Mouse (Mus musculus) kidney, postnatal 36 days (tissue): ENCODE results near the gene Pced1b.
A peak's percentile ranks its signal among the peaks of the same experiment; 100 is the strongest.
"Not testable (repeated sequence)": the region's sequence is repeated elsewhere in the genome, so short reads cannot be mapped to it uniquely, and the experiment has no call there.

ENCODE experiments used
- DNase-seq, 2 experiments: peaks; one replicate each; pipeline ENCODE4 v3.0.0; 2021 to 2022; ENCODE audit warnings: mixed read lengths in 2 of 2

Gene Pced1b

DNA sequence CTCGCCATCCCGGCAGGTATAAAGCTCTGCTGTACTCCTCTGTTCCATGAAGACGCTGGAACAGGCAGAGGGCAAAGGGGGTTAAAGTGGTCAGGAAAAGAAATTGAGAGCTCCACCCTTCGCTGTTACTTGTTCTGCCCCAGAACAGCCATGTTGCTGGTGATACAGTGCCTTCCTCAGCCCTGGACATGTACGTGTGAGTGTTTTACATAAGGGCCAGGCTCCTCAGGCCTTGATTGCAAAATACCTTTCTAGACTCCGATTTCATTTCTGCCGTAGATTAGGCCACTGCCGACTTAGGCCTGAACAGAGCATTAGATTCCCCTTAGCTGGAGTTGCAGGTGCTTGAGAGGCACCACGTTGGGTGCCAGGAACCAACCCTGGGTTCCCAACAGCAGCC is 97.0 kb downstream of the Pced1b start:
- no peak for DNase-seq

DNA sequence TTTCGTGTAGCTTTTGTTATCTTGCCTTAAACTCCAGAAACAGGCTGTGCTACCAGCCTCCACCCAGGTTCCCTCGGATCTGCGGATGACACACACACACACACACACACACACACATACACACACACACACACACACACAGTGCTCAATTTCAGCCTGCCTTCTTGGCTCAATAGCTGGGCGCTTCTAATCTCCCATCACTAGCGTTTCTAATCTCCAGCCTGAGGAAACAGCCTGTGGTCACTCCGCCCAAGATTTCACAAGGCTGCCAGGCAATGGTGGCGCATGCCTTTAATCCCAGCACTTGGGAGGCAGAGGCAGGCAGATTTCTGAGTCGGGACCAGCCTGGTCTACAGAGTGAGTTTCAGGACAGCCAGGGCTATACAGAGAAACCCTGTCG is 98.2 kb downstream of the Pced1b start:
- DNase-seq = no peak

DNA sequence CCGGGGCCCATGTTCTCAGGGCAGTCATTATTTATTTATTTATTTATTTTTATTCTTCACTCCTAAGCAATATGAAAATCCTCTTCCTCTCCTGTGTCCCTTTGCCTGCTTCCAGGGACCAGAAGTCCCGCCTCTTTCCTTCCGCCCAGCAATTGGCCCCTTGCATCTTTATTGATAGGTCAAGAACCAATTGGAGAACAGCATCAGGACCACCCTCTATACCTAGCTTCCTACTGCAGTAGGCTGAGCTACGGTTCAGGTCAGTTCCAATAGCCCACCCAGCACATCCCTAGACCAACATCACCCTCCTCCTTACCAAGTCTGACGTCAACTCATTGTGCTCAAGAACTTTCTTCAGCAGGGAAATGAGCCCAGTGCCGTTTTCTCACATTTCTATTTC is 99.0 kb downstream of the Pced1b start:
- DNase-seq = no peak

DNA sequence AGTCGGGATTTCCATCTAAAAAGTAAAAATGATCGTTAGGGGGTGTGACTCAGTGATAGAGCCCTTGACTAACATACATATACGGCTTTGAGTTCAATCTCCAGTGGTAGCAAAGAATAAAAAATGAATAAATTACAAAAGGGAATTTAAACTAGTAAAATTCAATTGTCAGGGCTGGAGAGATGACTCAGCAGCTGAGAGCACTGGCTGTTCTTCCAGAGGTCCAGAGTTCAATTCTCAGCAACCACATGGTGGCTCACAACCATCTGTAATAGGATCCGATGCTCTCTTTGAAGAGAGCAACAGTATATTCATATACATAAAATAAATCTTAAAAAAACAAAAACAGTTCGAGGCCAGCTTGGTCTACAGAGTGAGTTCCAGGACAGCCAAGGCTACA is 99.5 kb downstream of the Pced1b start:
- DNase-seq = peak in 1 of 2 experiments; percentile 31

DNA sequence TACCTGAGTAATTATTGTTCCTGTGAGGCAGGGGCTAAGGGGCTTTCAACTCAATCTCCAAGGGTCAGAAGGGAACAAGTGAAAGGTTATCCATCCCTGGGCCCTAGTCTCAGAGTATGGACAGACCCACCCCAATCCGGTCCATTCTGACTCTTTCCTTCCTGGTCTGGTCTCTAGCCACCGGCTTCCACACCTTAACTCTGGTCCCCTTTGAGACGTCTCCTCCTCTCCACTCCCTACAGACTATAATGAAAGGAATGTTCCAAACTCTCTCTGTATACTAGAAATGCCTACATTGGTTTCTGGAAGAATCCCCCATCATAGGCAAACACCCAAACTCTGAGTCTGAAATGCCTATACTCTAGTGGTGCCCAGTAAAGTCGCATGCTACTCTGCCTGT is 100.0 kb downstream of the Pced1b start:
- DNase-seq = no peak

DNA sequence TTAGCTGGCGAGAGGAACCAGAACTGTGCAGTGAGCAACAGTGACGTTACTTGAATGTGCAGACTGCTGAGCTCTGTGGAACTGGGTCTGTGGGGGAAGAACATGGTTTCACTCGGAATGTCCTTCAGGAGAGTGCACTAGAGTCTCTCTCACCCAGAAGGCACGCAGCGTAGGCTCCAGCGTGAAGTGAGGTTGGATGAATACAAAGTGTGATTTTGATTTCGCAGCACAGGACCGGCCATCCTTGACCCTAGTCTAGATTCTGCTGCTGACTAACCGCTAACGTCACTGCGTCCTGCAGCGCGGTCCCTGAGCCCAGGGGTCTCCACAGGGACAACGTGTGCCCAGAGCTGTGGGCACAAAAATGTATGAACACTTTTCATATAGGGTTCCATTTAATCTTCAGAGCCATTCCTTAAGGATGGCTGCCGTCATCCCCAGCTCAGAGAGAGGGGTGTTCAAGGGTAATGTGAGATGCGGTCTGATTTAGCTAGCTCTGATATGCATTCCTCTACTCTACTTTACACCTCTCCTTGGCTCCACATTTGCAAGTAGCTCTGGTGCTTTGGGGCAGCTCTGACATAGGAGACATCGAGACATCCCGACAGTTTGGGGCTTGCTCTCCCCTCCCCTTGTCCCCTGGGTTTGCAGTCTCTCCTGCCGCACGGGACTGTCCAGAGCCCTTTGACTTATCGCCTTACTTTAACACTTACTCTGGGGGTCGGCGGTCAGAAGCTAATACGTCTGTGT is 101.8 kb downstream of the Pced1b start:
- DNase-seq = no peak

DNA sequence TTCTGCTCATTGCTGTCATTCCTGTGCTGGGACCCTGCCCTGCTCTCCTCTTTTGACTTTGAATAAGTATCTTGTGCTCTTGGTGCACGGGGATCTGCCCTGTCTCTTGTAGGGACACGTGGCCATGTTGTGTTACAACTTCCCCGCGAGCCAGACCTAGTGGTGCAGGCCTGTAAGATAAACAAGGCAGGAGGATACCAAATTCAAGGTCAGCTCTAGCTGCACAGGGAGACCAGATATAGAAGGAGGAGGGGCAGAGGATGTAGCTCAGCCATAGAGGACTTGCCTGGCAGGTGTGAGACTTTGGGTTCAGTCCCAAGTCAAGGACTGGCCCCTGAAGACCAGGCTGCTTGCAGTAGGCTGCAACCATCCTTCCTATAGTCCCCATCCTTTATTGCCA is 103.6 kb downstream of the Pced1b start:
- DNase-seq = peak in 1 of 2 experiments; percentile 16

DNA sequence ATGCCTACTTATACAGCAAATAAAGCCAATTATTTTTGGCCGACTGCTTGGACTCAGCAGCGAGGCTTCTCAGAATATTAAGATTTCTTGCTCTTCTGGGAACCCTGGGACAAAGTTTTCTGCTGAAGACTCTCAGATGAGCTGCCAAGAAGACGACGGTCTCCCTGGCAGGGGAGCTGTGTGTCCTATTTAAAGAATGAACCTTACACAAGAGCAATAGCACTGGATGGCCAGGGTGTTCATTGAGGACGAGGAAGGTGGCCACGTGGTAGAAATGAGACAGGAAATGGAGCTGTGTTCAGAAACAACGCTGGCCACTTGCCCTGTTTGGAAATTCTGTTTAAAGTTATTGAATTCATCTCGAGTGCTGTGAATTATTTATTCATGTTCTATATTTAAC is 104.1 kb downstream of the Pced1b start:
- DNase-seq = peak; percentile 77 to 84

DNA sequence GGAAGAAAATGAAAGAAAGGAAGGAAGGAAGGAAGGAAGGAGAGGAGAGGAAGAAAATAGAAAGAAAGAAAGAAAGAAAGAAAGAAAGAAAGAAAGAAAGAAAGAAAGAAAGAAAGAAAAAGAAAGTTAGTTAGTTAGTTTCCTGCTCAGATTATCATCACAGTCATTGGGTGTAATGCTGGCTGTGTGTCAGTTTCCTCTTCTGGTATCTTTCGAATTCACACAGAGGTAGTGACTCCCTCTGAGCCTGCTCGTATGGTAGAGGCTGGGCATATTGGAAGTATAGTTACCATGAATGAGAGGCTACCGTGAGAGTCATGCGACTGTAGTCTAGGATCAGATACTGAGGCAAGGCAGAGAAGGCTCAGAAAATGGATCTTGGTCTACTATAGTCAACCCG is 104.8 kb downstream of the Pced1b start:
- DNase-seq = no peak

DNA sequence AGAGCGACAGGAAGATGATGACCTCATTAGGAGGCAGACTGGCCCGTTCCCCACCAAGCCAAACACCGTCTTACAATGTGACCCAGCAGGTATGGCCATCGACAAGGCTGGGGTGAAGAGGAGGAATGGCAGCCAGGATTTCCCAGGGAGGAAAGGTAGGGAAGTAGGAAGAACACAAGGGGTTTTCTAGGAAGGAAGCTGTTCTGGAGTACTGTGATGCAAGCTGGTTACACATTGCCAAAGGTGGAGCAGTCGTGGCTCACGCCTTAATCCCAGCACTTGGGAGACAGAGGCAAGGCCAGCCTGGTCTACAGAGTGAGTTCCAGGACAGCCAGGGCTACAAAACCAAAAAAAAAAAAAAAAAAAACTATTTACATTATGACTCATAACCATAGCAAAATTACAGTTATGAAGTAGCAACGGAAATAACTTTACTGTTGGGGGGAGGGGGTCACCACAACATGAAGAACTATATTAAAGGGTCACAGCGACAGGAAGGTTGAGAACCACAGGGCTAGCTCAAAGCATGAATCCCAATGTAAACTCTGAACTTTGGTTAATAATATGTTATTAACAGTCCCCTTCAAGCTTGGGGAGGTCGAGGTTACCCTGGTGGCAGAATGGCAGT is 108.9 kb downstream of the Pced1b start:
- DNase-seq = peak in 1 of 2 experiments; percentile 24

DNA sequence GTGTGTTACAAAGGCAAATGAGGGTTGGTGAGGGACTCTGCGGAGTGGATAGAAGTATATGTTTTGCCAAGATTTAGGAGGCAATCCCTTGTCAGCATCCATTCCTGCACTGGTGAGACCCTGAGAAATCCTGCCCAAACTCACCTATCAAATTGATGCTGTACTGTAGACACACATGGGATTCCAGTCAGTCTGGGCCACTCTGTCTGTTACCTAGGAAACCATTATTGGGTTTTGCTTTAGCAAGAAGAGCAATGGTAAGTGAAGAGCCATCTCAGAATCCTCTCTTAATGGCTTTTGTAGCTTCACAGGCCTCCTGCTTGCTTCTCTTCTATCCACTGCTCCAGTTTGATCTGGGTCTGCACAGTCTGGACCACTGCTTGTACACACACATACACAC is 110.1 kb downstream of the Pced1b start:
- no peak for DNase-seq

DNA sequence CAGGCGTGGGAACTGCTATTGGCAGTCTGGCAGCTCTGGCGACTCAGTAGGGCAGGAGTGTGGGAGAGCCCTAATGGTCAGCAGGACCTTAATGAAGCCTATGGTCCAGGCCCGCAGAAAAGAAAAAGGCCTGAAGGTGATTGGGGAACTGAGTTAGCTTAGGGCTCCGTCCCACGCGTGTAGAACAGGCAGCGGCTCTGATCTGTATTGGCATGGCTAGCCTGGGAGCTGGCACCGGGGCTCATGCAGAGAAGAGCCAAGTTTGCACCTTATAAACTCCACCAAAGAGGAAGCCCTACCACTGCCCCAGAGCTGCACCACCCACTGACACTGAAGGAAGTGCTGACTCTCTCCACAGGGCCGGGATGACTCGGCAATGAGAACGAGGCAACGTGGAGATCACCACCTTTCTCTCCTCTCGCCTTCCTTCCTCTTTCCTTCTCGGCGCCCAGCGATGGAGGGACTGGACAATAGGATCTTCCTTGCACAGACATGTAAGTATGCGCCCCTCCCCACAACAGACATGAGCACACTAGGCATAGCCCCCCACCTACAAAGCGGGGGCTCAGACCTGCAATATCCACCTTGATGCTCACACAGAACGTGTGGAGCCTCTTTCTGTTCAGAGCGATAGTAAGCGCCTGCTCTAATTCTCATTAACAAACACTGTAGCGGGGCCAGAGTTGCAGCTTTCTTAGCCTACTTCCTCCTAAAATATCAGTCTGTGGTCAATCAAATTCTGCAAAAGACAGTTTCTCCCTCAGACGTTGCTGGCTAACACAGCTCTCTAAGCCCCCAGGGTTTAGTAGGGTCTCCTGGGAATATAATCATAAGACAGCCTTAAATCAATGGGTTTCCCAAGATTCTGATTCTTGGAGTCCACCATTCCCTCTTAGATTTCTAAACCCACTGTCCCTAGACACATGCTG is 114.2 kb downstream of the Pced1b start:
- no peak for DNase-seq

DNA sequence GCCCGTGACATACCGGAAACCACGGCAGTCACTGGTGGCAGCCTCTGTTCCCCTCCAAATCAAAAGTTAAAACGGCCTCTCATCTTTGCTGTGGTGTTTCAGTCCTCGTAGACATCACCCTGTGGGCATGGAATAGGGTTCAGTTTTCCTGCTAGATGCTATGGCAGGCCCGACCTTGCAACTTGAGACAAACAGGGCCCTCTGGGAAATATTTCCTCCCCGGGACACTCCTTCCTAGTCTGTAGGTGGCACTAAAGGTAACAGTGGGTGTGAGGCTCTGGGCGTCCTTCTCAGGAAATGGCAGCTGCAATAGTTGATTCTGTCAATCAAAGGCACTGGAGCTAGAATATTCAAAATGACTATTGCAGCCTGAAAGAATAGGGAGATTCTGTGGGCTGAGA is 114.9 kb downstream of the Pced1b start:
- DNase-seq = no peak

DNA sequence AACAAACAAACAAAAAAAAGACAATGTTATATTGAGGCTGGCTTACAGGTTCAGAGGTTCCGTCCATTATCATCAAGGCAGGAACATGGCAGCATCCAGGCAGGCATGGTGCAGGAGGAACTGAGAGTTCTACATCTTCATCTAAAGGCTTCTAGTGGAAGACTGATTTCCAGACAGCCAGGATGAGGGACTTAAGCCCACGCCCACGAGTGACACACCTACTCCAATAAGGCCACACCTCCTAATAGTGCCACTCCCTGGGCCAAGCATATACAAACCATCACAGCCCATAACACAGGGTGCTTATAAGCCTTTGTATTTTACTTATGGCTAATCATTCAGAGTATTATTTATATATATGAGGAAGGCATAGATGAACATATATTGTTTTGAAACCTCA is 117.4 kb downstream of the Pced1b start:
- not testable (repeated sequence) for DNase-seq

DNA sequence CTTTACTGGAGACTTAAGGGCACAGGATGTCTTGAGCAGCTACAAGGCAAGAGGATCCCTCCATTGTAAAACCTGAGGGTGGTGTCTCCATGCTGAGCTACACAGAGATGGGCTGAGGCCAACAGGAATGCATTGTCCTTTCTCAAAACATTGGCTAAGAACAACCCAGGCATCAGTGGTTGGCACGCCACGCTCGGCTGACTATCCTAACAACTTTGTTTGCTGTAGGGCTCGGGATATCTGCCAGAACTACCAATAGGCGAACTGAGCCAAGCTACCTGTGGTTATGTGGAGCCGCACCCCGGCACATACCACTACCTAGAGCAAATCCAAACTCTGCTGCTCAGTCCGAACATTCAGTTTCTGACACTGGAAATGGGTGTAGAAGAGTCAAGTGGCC is 118.1 kb downstream of the Pced1b start:
- DNase-seq = peak; percentile 46 to 71

DNA sequence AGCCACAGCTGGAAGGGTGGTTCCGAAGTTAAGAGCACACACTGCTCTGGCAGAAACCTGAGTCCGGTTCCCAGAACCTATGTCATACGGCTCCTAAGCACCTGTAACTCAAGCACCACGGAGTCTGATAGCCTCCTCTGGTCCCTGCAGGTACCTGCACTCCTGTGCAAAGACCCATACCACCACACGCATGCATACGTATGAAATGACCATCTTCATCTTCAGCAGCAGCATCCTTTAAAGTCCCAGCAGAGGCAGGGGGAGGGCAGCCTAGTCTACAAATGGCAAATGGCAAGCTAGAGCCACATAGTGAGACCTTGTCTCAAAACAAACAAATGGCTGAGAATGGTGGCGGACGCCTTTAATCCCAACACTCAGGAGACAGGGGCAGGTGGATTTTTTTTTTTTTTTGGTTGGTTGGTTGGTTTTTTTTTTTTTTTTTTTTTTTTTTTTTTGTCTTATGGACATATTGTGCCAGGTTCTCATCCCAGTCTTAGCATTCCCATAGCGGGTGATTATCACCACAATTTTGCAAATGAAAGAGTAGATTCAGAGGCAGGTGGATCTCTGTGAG is 121.2 kb downstream of the Pced1b start:
- no peak for DNase-seq

DNA sequence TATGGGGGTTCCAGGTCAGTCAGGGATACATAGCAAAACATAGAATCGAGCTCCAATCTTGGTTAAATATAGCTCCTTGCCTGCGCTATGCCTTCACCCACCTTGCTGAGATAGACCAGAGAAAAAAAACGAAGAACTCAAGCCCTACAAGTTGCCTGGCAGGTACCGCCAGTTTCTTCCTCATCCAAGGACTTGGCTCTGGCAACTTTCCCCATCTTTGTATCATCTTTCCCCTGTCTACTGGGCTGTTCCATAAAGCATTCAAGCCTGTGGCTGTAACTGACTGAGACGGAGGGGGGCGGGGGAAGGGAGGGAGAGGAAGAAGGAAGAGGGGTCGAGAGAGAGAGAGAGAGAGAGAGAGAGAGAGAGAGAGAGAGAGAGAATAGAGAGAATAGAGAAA is 121.7 kb downstream of the Pced1b start:
- DNase-seq = no peak

DNA sequence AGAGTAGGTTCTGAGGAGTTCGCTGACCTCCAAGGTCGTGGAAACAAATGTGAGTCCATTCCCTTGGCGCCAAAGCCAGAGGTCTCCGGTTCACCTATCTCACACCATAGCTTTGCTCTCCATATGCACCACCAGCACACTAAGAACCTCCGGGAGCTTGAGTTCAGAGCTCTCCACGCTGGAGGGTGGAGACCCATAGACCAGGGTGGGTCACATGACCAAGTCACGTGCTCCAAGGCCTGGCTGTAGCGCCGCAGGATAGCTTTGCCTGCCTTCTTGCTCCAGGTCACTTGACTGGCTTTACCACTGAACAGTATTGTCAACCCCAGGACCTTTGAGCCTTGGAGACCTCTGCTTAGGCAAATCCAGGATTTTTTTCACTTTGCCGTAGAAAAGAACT is 122.2 kb downstream of the Pced1b start:
- DNase-seq = no peak

DNA sequence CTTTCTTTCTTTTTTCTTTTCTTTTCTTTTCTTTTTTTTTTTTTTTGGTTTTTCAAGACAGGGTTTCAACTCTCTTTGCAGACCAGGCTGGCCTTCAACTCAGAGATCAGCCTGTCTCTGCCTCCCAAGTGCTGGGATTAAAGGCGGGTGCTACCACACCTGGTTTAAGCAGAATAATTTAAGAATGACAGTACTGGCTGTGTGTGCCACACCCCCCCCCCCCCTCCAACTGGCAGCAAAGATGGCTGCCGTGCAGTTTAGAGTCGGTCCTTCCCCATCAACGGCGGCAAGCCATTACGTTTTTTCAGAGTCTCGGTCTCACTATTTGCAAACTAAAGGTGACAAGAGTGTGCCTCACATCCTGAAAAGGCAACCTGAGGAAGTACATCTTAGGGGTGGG is 124.0 kb downstream of the Pced1b start:
- DNase-seq = no peak

DNA sequence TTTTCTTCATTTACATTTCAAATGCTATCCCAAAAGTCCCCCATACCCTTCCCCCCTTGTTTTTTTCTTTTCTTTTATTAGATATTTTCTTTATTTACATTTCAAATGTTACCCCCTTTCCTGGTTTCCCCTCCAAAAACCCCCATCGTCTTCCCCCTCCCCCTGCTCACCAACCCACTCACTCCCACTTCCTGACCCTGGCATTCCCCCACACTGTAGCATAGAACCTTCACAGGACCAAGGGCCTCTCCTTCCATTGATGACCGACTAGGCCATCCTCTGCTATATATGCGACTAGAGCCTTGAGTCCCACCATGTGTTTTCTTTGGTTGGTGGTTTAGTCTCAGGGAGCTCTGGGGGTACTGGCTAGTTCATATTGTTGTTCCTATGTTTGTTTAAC is 125.1 kb downstream of the Pced1b start:
- not testable (repeated sequence) for DNase-seq

DNA sequence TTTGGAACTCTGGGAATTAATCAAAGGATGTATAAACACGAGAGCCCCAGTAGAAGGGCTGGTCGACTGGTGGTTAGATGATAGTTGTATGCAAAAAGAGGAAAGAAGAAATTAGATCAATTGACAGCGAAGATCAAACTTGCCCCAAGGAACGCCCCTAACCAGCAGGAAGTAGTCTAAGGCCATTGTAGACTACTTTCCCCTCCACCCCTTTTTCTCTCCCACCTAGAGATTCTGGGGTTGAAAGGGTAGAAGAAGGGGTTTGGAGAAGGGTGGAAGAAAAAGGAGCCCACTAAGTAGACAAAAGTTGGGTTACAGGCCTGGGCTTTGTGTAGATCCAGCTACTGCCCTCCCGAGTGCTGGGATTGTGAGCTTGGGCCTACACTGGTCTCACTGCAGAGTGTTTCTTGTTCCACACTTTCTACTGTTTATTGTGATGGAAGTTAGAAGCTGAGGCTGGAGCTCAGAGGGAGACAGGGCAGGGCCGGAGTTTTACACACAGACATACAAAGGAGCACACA is 125.8 kb downstream of the Pced1b start:
- no peak for DNase-seq

DNA sequence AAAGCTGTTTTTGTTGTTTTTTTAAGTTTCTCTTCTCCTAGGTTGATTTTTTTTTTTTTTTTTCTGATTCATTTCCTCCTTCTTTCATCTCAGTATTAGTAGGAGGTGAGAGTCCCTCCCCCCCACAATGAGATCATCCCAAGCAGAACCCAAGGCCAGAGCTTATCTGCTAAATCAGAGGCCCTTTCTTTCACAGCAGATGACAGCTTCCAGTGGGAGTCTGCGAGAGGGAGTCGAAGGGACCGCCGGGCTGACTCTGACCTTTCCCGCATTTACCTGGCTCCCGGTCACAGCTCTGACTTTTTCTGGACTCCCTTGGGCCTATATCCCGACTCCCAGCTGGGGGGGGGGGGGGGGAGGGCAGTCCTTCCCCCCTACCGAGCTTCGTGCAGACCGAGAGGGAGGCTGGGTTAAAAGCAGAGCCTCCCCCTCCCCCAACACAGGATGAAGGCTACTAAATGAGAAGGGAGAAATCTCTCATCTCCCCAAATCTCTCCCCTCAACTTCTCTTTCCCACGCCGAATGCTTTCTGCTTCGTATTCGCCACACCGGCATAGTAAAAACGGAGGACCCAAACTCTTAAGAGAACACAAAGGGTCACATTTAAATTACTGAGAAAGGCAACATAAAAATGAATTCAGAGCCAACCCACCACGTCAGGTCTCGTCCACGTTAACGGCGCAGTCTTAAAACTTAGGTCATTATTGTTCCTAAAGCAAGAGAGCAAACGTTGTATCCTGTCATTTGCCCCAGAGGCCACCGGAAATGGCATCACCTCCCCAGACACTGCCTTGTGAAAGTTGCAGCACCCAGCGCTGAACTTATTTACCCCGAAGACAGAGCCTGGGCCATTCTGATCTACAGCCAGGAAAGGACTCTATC is 126.5 kb downstream of the Pced1b start:
- peak; percentile 20 to 27 for DNase-seq
